Mouse (Mus musculus) hindbrain, embryonic 15.5 days (tissue): ENCODE data around the gene Cited2. TPM values are rescaled to one million over a fixed set of nuclear protein-coding genes. Genes with fewer than 3 reads are reported as not detected.

Experiments
- ATAC-seq: fragments of 200-750 bp; cut with Nextera tagmentation; 2 replicates; pipeline ENCODE4 v1.8.0; 2017; ENCODE audit warnings: low read depth, moderate number of reproducible peaks, moderate TSS enrichment; ENCODE audit not compliant: low FRiP score
- H3K27ac ChIP-seq: fragments of 300-500 bp; sonication (generic); replicated peaks from 2 replicates; pipeline ENCODE4 v1.5.1; 2015; ENCODE audit warnings: mild to moderate bottlenecking, inconsistent platforms
- H3K27me3 ChIP-seq: fragments of 300-500 bp; sonication (generic); 2 replicates; pipeline ENCODE4 v1.6.1; 2015; ENCODE audit warnings: control low read depth, inconsistent platforms
- H3K36me3 ChIP-seq: fragments of 300-500 bp; sonication (generic); 2 replicates; pipeline ENCODE4 v1.6.1; 2015; ENCODE audit warnings: control low read depth, inconsistent platforms
- H3K4me1 ChIP-seq: fragments of 300-500 bp; sonication (generic); replicated peaks from 2 replicates; pipeline ENCODE4 v1.6.1; 2015; ENCODE audit warnings: control low read depth, inconsistent platforms
- H3K4me2 ChIP-seq: fragments of 300-500 bp; sonication (generic); 2 replicates; pipeline ENCODE4 v1.6.1; 2015; ENCODE audit warnings: moderate library complexity, mild to moderate bottlenecking, inconsistent platforms
- H3K4me3 ChIP-seq: fragments of 300-500 bp; sonication (generic); 2 replicates; pipeline ENCODE4 v1.5.1; 2015; ENCODE audit warnings: mild to moderate bottlenecking, inconsistent platforms
- H3K9ac ChIP-seq: fragments of 300-500 bp; sonication (generic); 2 replicates; pipeline ENCODE4 v1.6.1; 2015; ENCODE audit warnings: inconsistent platforms
- H3K9me3 ChIP-seq: fragments of 300-500 bp; sonication (generic); 2 replicates; pipeline ENCODE4 v1.6.1; 2016; ENCODE audit warnings: control low read depth, inconsistent platforms
- WGBS: fragments of 180-500 bp; shearing (Covaris S2); methylation state at CpG from one replicate; pipeline ENCODE4 v1.1.7; 2015; 5-methylcytosine and 5-hydroxymethylcytosine counted together
- polyA plus RNA-seq: library from polyadenylated mRNA; unstranded; fragments of >200 nt; fragmentation: Nextera tagmentation; extraction: Ambion mirVana; gene quantifications from 2 replicates; pipeline ENCODE4 v1.2.1, GENCODE M21; 2015

Cited2 gene
- polyA plus RNA-seq, 1 experiment from 2014 or later: 91.5 TPM

DNA sequence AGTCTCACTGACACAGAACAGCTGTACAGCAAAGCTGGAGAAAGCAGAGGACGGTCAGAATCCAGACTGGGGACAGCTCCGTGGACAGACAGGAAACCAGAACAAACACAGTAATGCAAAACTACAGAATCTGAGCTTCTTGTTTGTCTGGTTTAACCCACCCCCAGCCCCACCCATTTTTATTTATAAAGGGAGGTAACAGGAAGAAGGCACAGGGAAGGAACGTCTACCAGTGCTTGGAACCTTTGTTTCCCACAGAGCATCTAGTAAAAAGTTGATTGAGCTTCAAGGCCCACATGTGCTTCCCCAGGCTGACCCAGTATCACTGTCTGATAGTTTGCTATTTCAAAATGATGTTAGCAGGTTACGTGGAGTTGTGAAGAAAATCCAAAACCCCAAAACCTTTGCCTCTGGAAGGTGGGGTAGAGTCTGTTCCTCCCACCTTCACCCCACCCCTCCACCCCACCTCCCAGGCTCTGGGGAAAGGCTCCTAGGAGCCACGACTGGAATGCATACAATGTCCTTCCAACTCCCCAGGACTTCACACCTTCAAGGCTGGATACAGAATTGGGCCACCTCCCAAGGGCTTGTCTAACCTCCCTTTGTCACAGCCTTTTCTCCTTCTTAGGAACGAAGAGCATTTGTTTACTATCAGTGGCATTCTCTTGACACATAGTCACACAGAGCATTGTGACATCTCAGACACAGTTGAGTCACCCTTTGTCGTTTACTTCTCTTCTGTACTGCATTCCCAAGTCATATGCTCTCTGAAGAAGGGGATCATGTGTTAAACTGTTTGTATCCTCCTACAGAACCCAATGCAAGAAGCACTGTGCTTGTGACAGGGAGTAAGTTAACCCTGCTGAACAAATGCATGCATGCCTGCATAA is 25.4 kb upstream of the Cited2 start:
- Histone ChIP-seq H3K27ac (no peak overlapping the region), H3K9ac (no peak overlapping the region), H3K4me3 (no peak overlapping the region), H3K4me1 (no peaks in the 10 kb centered on the region), H3K36me3 (no peaks in the 10 kb centered on the region), H3K27me3 (no peaks in the 10 kb centered on the region), H3K9me3 (no peaks in the 10 kb centered on the region), H3K4me2 (no peak overlapping the region)
- 64% methylated on average over 7 of the region's 7 CpGs for WGBS
- ATAC-seq: no peak

DNA sequence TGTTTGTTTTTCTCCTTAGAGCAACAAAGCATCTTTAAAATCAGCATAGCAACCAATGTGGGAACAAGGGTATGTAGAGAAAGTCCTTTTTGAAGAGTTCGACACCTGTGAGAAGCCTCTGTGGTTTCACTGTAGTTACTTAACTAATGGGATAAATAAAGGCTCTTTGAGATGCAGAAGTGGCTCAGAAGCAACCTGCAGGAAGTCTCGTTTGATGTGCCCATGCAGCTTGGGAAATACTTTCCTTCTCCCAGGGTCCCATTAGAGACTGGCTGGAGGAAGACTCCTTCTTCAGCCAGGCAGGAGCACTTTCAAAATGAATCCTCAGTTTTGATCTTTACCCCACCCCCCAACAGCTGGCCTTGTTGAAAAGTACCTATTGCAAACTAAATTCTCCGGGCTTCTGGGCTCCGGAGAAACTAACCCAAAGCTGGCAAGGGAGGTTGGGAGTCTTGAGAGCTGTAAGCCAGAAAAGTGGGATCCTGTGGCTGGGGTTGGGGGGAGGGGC is 17.5 kb upstream of the Cited2 start:
- 16% methylated on average over 4 of the region's 4 CpGs for WGBS
- no peak for ATAC-seq
- Histone ChIP-seq H3K4me2 (no peak overlapping the region), H3K27ac (no peak overlapping the region), H3K9me3 (no peaks in the 10 kb centered on the region), H3K27me3 (no peaks in the 10 kb centered on the region), H3K4me3 (no peak overlapping the region), H3K4me1 (no peaks in the 10 kb centered on the region), H3K9ac (no peak overlapping the region), H3K36me3 (no peaks in the 10 kb centered on the region)

DNA sequence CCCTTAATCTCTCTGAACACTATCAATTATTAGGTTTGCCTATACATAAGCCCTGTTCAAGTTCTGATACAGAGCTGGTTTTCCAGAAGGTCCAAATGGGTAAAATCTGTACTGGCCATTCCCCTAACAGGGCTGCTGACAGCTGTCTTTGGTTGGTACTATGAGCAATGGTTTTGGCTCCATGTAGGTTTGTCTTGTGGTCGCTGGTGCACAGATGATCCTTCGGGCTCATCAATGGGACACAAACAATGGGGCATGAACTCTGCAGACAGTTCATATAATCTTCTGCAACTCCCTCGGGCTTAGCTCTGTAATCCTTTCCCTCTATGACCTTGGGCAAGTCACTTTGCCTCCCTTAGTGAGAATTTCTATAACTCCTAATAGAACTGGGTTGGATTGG is 12.3 kb upstream of the Cited2 start:
- H3K4me3 ChIP-seq: no peak overlapping the region
- H3K36me3 ChIP-seq: no peaks in the 10 kb centered on the region
- no peak overlapping the region for H3K4me2 ChIP-seq
- no peak overlapping the region for H3K9ac ChIP-seq
- H3K9me3 ChIP-seq: no peaks in the 10 kb centered on the region
- H3K27me3 ChIP-seq: no peaks in the 10 kb centered on the region
- WGBS: 85% methylated on average over 3 of the region's 3 CpGs
- no peak overlapping the region for H3K27ac ChIP-seq
- H3K4me1 ChIP-seq: no peaks in the 10 kb centered on the region
- no peak for ATAC-seq

DNA sequence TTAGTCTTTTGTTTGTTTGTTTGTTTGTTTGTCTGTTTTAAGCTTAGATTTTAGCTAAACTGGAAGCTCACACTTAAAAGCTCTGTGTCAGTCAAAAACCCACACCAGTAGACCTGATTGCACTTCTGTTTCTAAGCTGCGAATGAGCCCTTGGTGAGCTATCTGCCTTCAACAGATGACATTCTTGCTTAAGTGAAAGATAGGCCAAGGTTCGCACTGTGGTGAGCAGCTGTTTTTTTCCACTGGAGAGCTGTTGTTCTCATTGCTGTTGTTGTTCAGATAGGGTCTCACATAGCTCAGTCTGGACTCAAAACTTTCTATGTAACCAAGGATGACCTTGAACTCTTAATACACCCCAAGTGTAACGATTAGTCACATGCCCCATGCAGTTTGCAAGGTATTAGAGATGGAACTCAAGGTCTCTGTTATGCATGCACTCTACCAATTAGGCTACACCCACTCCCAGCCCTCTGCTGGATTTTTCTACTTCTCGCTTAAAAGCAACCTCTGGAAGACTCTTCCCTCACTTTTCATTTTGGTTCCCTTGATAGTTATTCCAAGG is 3.9 kb upstream of the Cited2 start:
- no peak overlapping the region for H3K4me3 ChIP-seq
- no peaks in the 10 kb centered on the region for H3K36me3 ChIP-seq
- H3K27me3 ChIP-seq: no peaks in the 10 kb centered on the region
- no peak overlapping the region for H3K4me2 ChIP-seq
- H3K27ac ChIP-seq: no peak overlapping the region
- H3K4me1 ChIP-seq: no peaks in the 10 kb centered on the region
- H3K9me3 ChIP-seq: no peaks in the 10 kb centered on the region
- no peak for ATAC-seq
- 90% methylated on average over 4 of the region's 4 CpGs for WGBS
- no peak overlapping the region for H3K9ac ChIP-seq

DNA sequence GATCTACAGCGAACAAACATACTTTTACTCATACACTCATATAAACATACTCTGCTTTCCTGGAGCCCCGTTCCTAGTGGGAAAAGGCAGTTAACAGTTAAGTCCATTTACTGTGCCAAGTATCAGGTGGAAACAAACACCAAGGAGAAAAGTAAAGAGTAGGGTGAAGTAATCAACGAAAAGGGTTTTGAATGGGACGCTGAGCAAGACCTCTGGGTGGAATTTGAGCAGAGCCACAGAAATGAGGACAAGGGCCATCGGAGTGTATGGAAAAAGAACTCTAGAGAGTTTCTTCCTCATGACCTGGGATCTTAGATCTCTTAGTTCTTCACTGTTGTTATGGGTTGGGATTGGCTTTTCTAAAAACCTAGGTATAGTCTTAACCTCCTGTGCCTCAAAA is 3.4 kb upstream of the Cited2 start:
- 96% methylated on average over 5 of the region's 5 CpGs for WGBS
- no peaks in the 10 kb centered on the region for H3K4me1 ChIP-seq

DNA sequence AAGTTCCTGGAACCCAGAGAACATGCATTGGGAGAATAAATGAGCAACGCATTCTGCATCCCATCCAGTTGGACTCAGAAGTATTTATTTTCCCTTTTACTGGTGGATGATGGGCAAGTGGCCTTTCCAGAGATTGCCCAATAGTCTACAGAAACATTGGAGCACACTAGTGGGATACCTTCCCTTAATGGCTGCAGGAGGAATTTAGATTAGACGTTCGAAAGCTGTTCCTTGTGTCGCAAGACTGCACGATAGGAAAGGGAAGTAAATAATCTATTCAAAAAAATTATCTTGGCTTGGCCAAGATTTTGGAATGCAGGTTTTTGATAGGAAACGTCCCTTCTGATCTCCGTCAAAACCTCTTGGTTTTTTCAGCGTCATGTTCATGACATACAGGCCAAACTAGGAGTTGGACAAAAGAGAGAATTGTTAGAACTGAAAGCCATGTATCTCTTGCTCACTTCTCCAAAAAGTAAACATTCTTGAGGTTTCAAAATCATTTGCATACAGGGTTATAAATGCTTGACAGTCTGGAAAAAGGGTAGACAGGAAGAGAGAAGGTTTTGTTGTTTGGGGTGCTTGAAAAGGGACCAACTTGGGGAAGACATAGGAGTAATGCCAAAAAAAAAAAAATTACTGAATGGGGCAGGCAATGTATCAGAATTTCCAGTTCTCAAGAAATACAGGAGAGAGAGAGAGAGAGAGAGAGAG is 2.0 kb upstream of the Cited2 start:
- peak overlapping the region; percentile 58 for H3K4me2 ChIP-seq
- H3K4me1 ChIP-seq: peaks cover 6% of the 10 kb centered on the region
- no peaks in the 10 kb centered on the region for H3K27me3 ChIP-seq
- 72% methylated on average over 8 of the region's 8 CpGs for WGBS
- H3K9me3 ChIP-seq: no peaks in the 10 kb centered on the region
- H3K9ac ChIP-seq: no peak overlapping the region
- H3K36me3 ChIP-seq: no peaks in the 10 kb centered on the region
- H3K4me3 ChIP-seq: peak overlapping the region; percentile 93
- ATAC-seq: no peak
- peak overlapping the region; percentile 100 for H3K27ac ChIP-seq

More for the DNA sequence above, 3.4 kb upstream of the Cited2 start:
- no peak for ATAC-seq
- no peaks in the 10 kb centered on the region for H3K9me3 ChIP-seq
- H3K4me3 ChIP-seq: no peak overlapping the region
- H3K4me2 ChIP-seq: no peak overlapping the region
- no peaks in the 10 kb centered on the region for H3K36me3 ChIP-seq
- no peak overlapping the region for H3K27ac ChIP-seq
- no peaks in the 10 kb centered on the region for H3K27me3 ChIP-seq
- no peak overlapping the region for H3K9ac ChIP-seq

DNA sequence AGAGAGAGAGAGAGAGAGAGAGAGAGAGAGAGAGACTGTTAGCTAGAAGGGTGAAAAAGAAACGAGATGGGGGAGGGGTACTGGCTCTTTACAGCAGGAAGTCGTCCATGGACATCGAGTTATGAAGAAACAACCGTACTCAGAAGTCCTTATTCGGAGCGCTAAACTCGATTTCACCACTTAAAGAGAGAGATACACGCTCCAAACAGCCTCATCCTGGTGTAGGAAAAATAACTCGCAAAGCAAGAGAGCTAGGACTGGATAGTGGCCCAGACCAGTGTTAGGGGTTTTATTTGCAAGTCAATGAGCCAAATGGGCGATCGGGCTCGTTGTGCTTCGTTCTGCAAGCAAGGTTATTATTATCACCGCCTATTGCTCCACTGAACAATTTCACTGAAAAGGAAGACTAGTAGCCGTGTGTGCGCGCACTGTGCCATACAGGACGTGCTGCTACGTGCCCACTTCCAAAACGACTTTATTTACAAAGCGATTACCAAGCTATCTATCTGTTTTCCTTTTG is 1.4 kb upstream of the Cited2 start:
- H3K9me3 ChIP-seq: no peaks in the 10 kb centered on the region
- no peaks in the 10 kb centered on the region for H3K27me3 ChIP-seq
- peaks cover 12% of the 10 kb centered on the region for H3K4me1 ChIP-seq
- ATAC-seq: peak; percentile 31
- WGBS: 1% methylated on average over 21 of the region's 21 CpGs
- H3K4me3 ChIP-seq: peak overlapping the region; percentile 93
- peak overlapping the region; percentile 58 for H3K4me2 ChIP-seq
- H3K27ac ChIP-seq: peak overlapping the region; percentile 100
- peak overlapping the region; percentile 85 for H3K9ac ChIP-seq
- H3K36me3 ChIP-seq: no peaks in the 10 kb centered on the region

DNA sequence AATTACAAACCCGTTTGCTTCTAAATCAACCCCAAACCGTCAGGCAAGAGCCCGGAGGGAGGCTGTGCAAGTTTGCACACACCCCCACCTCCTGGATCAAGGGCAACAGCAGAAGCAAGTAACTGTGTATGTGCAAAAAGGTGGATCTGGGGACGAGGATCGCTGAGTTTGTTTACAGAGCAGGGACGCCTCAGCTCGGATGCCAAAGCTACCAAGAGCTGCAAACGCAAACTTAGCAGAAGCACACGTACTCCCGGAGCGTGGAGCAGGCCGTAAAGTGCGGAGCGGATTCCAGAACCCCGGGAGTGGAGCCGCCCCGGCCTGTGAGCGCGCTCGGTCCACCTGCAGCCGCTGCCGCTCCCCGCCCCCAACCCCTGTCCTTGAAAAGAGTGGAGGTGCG is 860 bp upstream of the Cited2 start:
- peak; percentile 86 for ATAC-seq
- Histone ChIP-seq H3K9me3 (no peaks in the 10 kb centered on the region), H3K9ac (peak overlapping the region; percentile 85), H3K27me3 (no peaks in the 10 kb centered on the region), H3K36me3 (no peaks in the 10 kb centered on the region), H3K27ac (peak overlapping the region; percentile 100), H3K4me1 (peaks cover 17% of the 10 kb centered on the region), H3K4me2 (peak overlapping the region; percentile 58), H3K4me3 (peak overlapping the region; percentile 93)
- WGBS: under 1% methylated on average over 24 of the region's 24 CpGs

DNA sequence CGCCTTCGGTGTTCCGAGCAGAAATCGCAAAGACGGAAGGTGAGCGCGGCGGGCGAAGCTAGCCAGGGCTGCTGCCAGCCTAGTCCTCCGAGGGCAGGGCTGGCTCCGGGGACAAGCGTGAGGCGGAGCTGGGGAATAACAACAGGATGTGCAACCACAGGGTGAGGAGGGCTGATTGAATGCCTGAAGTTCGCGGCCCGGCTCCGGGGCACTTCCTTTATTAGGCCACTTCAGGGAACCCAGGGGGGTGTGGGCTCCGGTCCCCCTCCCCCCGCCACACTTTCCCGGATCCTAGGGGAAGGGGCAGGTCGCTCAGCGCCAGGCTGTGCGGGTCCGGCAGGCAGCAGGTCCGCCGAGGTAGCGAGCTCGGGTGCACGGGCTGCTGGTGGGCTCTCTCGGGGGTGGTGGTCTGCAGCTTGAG is 413 bp downstream of the Cited2 start:
- H3K27me3 ChIP-seq: no peaks in the 10 kb centered on the region
- no peaks in the 10 kb centered on the region for H3K36me3 ChIP-seq
- H3K9me3 ChIP-seq: no peaks in the 10 kb centered on the region
- H3K27ac ChIP-seq: peak overlapping the region; percentile 100
- peak overlapping the region; percentile 93 for H3K4me3 ChIP-seq
- peak; percentile 66 for ATAC-seq
- H3K4me1 ChIP-seq: peaks cover 24% of the 10 kb centered on the region
- WGBS: under 1% methylated on average over 30 of the region's 30 CpGs
- peak overlapping the region; percentile 58 for H3K4me2 ChIP-seq
- peak overlapping the region; percentile 97 for H3K9ac ChIP-seq

DNA sequence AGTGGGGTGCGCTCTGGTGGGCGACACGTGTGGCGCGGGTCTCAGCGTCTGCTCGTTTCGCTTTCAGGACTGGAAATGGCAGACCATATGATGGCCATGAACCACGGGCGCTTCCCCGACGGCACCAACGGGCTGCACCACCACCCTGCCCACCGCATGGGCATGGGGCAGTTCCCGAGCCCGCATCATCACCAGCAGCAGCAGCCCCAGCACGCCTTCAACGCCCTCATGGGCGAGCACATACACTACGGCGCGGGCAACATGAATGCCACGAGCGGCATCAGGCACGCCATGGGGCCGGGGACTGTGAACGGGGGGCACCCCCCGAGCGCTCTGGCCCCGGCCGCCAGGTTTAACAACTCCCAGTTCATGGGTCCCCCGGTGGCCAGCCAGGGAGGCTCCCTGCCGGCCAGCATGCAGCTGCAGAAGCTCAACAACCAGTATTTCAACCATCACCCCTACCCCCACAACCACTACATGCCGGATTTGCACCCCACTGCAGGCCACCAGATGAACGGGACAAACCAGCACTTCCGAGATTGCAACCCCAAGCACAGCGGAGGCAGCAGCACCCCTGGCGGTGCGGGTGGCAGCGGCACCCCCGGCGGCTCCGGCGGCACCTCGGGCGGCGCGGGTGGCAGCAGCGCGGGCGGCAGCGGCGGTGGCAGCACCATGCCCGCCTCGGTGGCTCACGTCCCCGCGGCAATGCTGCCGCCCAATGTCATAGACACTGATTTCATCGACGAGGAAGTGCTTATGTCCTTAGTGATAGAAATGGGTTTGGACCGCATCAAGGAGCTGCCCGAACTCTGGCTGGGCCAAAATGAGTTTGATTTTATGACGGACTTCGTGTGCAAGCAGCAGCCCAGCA is 1.1 kb downstream of the Cited2 start:
- Histone ChIP-seq H3K9ac (peak overlapping the region; percentile 97), H3K27me3 (no peaks in the 10 kb centered on the region), H3K4me3 (peak overlapping the region; percentile 93), H3K9me3 (no peaks in the 10 kb centered on the region), H3K4me1 (peaks cover 27% of the 10 kb centered on the region), H3K4me2 (peak overlapping the region; percentile 58), H3K36me3 (no peaks in the 10 kb centered on the region), H3K27ac (peak overlapping the region; percentile 100)
- under 1% methylated on average over 65 of the region's 65 CpGs for WGBS
- ATAC-seq: peak; percentile 28

DNA sequence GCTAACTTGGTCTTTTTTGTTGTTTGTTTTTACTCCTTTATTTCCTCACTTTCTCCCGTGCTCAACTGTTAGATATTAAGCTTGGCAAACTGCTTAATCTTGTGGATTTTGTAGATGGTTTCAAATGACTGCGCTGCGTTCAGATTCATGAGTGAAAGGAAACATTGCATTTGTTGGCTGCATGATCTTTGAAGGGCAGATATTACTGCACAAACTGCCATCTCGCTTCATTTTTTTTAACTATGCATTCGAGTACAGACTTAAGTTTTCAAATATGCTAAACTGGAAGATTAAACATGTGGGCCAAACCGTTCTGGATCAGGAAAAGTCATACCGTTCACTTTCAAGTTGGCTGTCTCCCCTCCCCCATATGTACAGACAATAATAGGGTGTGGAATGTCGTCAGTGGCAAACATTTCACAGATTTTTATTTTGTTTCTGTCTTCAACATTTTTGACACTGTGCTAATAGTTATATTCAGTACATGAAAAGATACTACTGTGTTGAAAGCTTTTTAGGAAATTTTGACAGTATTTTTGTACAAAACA is 2.1 kb downstream of the Cited2 start:
- no peaks in the 10 kb centered on the region for H3K36me3 ChIP-seq
- peak overlapping the region; percentile 97 for H3K9ac ChIP-seq
- peak overlapping the region; percentile 93 for H3K4me3 ChIP-seq
- peak overlapping the region; percentile 63 for H3K27ac ChIP-seq
- H3K4me1 ChIP-seq: peaks cover 27% of the 10 kb centered on the region
- no peaks in the 10 kb centered on the region for H3K27me3 ChIP-seq
- ATAC-seq: no peak
- no peaks in the 10 kb centered on the region for H3K9me3 ChIP-seq
- peak overlapping the region; percentile 58 for H3K4me2 ChIP-seq
- WGBS: 15% methylated on average over 8 of the region's 8 CpGs
